Mouse (Mus musculus): ENCODE measurements around the gene Fryl.

Fryl gene

GRCm38 (mm10) chr5:73256352-73257065, at the start of gene Fryl:
Gene Fryl (minus strand): TSS chr5:73256619.
- peak; percentile 97 for DNase-seq (ENCODE audit: low read depth, low spot score)

GRCm38 (mm10) chr5:73304507-73304906, 48.1 kb upstream of the Fryl start:
- DNase-seq (ENCODE audit: low read depth, low spot score), result no peak

- DNase-seq (ENCODE audit: low read depth, low spot score), result no peak
These were observed 45.3 kb upstream of the Fryl start for GRCm38 (mm10) chr5:73301601-73302307.

GRCm38 (mm10) chr5:73295916-73296315, 39.5 kb upstream of the Fryl start:
- DNase-seq (ENCODE audit: low read depth, low spot score), result no peak

GRCm38 (mm10) chr5:73295016-73295415, 38.6 kb upstream of the Fryl start:
- DNase-seq (ENCODE audit: low read depth, low spot score), result no peak

- DNase-seq (ENCODE audit: low read depth, low spot score), result no peak
These were observed 37.0 kb upstream of the Fryl start for GRCm38 (mm10) chr5:73293458-73293827.

- DNase-seq (ENCODE audit: low read depth, low spot score), result peak; percentile 98
These were observed 36.4 kb upstream of the Fryl start, which contains the start of gene Ociad1 for GRCm38 (mm10) chr5:73292502-73293457. Gene Ociad1 (plus strand): TSS chr5:73292784.

- no peak for DNase-seq (ENCODE audit: low read depth, low spot score)
These were observed 33.5 kb upstream of the Fryl start for GRCm38 (mm10) chr5:73289900-73290299.

- no peak for DNase-seq (ENCODE audit: low read depth, low spot score)
These were observed 30.2 kb upstream of the Fryl start for GRCm38 (mm10) chr5:73286603-73287002.

- DNase-seq (ENCODE audit: low read depth, low spot score), result no peak
These were observed 29.1 kb upstream of the Fryl start for GRCm38 (mm10) chr5:73285470-73285978.

- DNase-seq (ENCODE audit: low read depth, low spot score), result no peak
These were observed 27.6 kb upstream of the Fryl start for GRCm38 (mm10) chr5:73284046-73284445.

GRCm38 (mm10) chr5:73280567-73280850, 24.1 kb upstream of the Fryl start:
- no peak for DNase-seq (ENCODE audit: low read depth, low spot score)

- DNase-seq (ENCODE audit: low read depth, low spot score), result no peak
These were observed 23.5 kb upstream of the Fryl start for GRCm38 (mm10) chr5:73279732-73280566.

GRCm38 (mm10) chr5:73279190-73279589, 22.8 kb upstream of the Fryl start:
- no peak for DNase-seq (ENCODE audit: low read depth, low spot score)

- DNase-seq (ENCODE audit: low read depth, low spot score), result no peak
These were observed 18.5 kb upstream of the Fryl start for GRCm38 (mm10) chr5:73274941-73275340.

GRCm38 (mm10) chr5:73273171-73273570, 16.8 kb upstream of the Fryl start:
- DNase-seq (ENCODE audit: low read depth, low spot score), result no peak

- no peak for DNase-seq (ENCODE audit: low read depth, low spot score)
These were observed 14.2 kb upstream of the Fryl start for GRCm38 (mm10) chr5:73270612-73271011.

GRCm38 (mm10) chr5:73268636-73269213, 12.3 kb upstream of the Fryl start:
- DNase-seq (ENCODE audit: low read depth, low spot score), result no peak

GRCm38 (mm10) chr5:73265460-73265859, 9.0 kb upstream of the Fryl start:
- peak; percentile 51 for DNase-seq (ENCODE audit: low read depth, low spot score)

- no peak for DNase-seq (ENCODE audit: low read depth, low spot score)
These were observed 7.7 kb upstream of the Fryl start for GRCm38 (mm10) chr5:73264122-73264521.

- no peak for DNase-seq (ENCODE audit: low read depth, low spot score)
These were observed 1.3 kb upstream of the Fryl start for GRCm38 (mm10) chr5:73257723-73258122.
